Mouse (Mus musculus) midbrain, embryonic 11.5 days (tissue): ENCODE results near the gene Mars. TPM values are rescaled to one million over a fixed set of nuclear protein-coding genes. Genes with fewer than 3 reads are reported as not detected.
A peak's percentile ranks its signal among the peaks of the same experiment; 100 is the strongest.

Experiments used
- ATAC-seq: fragments of 200-750 bp; cut with Nextera tagmentation; 2 replicates; pipeline ENCODE4 v1.8.0; 2017; ENCODE audit warnings: moderate TSS enrichment, moderate library complexity; ENCODE audit not compliant: low FRiP score
- DNase-seq: peaks from one replicate; pipeline ENCODE4 v3.0.0; 2015; ENCODE audit warnings: low spot score; ENCODE audit errors: missing footprints
- H3K27ac ChIP-seq: fragments of 300-500 bp; sonication (generic); 2 replicates; pipeline ENCODE4 v1.5.1; 2014; ENCODE audit warnings: low read depth, low read length
- H3K27me3 ChIP-seq: fragments of 300-500 bp; sonication (generic); 2 replicates; pipeline ENCODE4 v1.6.1; 2014; ENCODE audit warnings: mild to moderate bottlenecking, low read length, moderate library complexity, mixed read lengths; ENCODE audit not compliant: control insufficient read depth, insufficient read depth
- H3K36me3 ChIP-seq: fragments of 300-500 bp; sonication (generic); 2 replicates; pipeline ENCODE4 v1.6.1; 2014; ENCODE audit warnings: mild to moderate bottlenecking, low read length, moderate library complexity, mixed read lengths; ENCODE audit not compliant: control insufficient read depth, insufficient read depth
- H3K4me1 ChIP-seq: fragments of 300-500 bp; sonication (generic); 2 replicates; pipeline ENCODE4 v1.6.1; 2014; ENCODE audit warnings: low read length; ENCODE audit not compliant: control insufficient read depth, insufficient read depth
- H3K4me2 ChIP-seq: fragments of 300-500 bp; sonication (generic); 2 replicates; pipeline ENCODE4 v1.6.1; 2014; ENCODE audit warnings: mild to moderate bottlenecking, moderate library complexity
- H3K4me3 ChIP-seq: fragments of 300-500 bp; sonication (generic); 2 replicates; pipeline ENCODE4 v1.5.1; 2014; ENCODE audit warnings: low read depth, low read length
- H3K9ac ChIP-seq: fragments of 300-500 bp; sonication (generic); 2 replicates; pipeline ENCODE4 v1.6.1; 2014; ENCODE audit warnings: low read length
- H3K9me3 ChIP-seq: fragments of 300-500 bp; sonication (generic); 2 replicates; pipeline ENCODE4 v1.6.1; 2016; ENCODE audit warnings: low read length; ENCODE audit not compliant: control insufficient read depth
- WGBS: fragments of 180-500 bp; shearing (Covaris S2); extraction: QIAGEN DNeasy Blood & Tissue Kit; methylation state at CpG from one replicate; pipeline ENCODE4 v1.1.7; 2014; 5-methylcytosine and 5-hydroxymethylcytosine counted together
- polyA plus RNA-seq: library from polyadenylated mRNA; unstranded; fragments of >200 nt; fragmentation: Nextera tagmentation; extraction: Ambion mirVana; gene quantifications from 2 replicates; pipeline ENCODE4 v1.2.1, GENCODE M21; 2014

Mars gene
- polyA plus RNA-seq, 1 experiment from 2014 or later: 185 TPM

DNA sequence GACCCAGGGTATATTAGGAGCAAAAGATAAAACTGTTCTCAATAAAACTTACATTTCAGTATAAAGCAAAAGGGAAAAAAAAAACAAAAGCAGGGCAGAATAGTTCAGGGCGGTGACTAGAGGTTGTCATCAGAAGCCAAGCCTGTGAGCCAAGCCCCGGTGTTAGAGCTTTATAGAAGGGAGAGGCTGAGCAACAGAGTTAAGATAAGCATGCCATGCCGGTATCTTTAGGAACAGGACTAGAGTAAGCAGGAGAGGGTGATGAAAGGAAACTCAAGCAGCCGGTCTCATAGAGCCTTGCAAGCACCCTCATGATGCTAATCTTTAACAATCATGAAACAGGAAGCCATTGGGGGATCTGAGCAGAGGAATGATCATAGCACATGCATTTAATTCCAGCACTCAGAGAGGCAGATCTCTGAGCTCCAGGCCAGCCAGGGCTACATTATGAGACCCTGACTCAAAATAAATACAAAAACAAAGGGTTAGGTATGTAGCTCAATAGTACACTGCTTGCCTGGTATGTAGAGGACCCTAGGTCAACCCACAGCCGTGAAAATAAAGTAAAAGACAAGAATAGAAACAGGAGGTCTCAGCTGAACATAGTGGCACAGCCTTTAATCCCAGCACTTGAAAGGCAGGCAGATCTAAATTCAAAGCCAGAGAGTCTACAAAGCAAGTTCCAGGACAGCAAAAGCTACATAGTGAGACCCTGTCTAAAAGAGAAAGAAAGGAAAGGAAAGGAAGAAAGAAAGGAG is 19.5 kb downstream of the Mars start:
- Histone ChIP-seq H3K4me3 (peak overlapping the region; percentile 64), H3K27me3 (no peaks in the 10 kb centered on the region), H3K9ac (peak overlapping the region; percentile 53), H3K27ac (0 out of 2 replicates have a peak overlapping the region, but pooled peaks have one; percentile 42), H3K9me3 (no peaks in the 10 kb centered on the region), H3K4me1 (peaks cover 29% of the 10 kb centered on the region), H3K4me2 (peak overlapping the region; percentile 93), H3K36me3 (peaks cover 24% of the 10 kb centered on the region)
- 60% methylated on average over 5 of the region's 5 CpGs for WGBS
- no peak for ATAC-seq
- no peak for DNase-seq

DNA sequence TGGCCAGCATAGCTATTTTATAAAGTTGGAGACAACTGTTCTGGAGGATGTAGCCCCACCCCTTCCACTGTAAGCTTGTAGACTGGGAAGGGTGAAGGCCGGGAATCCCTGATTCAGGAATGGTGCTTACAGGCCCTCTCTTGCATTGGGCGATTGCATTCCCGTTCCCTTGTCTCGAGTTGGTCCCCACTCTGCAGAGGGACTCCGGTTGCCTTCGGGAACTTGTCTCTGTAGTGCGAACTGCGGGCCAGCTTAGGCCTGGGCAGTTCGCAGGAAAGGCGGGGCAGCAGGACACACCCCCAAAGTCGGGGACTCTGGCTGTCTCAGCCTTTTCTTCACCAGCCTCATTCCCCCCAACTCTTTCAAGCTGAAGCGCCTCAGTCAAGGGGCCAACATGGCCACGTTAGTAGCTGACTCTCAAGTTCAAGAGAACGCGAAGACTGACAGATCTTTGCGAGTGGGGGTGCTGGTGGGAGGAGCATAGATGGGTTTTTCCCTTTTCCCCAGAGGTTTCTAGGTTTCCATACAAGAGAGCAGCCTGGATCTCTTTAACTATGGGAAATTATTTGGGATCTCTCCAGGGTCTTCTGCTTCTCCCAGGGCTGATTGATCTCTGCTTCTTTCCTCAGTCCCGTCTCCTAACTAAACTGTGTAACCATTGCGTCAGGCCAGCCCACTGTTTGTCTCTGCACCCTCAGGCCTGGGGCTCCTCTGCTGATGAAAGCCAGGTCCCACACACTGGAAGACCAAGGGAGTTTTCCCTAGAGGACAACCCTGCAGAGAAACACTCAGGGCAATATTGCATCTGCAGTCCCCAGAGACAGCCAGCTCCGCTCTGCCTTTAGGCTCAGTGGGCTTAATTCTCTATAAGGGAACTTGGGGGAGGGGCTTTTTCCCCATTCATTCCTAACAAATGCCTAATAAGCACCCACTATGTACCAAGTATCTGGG is 20.4 kb downstream of the Mars start:
- Histone ChIP-seq H3K4me3 (peak overlapping the region; percentile 64), H3K9me3 (no peaks in the 10 kb centered on the region), H3K9ac (peak overlapping the region; percentile 53), H3K4me1 (peaks cover 37% of the 10 kb centered on the region), H3K36me3 (peaks cover 19% of the 10 kb centered on the region), H3K27me3 (no peaks in the 10 kb centered on the region), H3K27ac (peak overlapping the region; percentile 42), H3K4me2 (peak overlapping the region; percentile 93)
- DNase-seq (peak; percentile 98), ATAC-seq (peak; percentile 41)
- WGBS: 3% methylated on average over 19 of the region's 19 CpGs

DNA sequence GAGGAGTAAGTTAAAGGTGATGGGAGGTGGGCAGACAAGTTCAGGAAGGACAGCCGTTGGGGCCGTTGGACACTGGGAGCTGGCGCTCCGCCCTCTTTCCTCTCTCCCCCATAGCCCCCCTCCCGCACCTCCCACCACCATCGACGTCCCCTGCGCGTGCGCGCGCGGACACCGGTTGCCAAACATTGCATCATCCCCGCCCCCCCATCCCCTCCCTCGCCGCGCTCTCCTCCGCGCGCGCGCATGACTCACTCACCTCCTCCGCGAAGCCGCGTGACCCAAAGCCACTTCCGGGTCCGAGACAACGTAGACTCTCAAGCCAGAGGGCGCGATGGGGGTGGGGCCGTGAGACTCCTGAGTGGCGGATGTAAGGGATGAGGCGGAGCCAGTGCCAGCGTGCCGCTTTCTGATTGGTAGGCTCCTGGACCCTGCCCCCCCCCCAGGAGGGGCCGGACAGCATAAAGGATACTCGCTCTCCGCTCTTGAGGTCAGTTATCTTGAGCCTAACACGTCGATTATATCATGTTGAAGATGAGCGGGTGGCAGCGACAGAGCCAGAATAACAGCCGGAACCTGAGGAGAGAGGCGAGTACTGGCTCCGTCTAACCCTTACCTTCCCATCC is 21.2 kb downstream of the Mars start:
- H3K4me3 ChIP-seq: peak overlapping the region; percentile 64
- peak overlapping the region; percentile 93 for H3K4me2 ChIP-seq
- peak overlapping the region; percentile 85 for H3K9ac ChIP-seq
- H3K36me3 ChIP-seq: peaks cover 13% of the 10 kb centered on the region
- ATAC-seq: peak; percentile 93
- H3K4me1 ChIP-seq: peaks cover 43% of the 10 kb centered on the region
- WGBS: under 1% methylated on average over 37 of the region's 47 CpGs
- no peaks in the 10 kb centered on the region for H3K27me3 ChIP-seq
- no peaks in the 10 kb centered on the region for H3K9me3 ChIP-seq
- H3K27ac ChIP-seq: peak overlapping the region; percentile 97
- peak; percentile 99 for DNase-seq

DNA sequence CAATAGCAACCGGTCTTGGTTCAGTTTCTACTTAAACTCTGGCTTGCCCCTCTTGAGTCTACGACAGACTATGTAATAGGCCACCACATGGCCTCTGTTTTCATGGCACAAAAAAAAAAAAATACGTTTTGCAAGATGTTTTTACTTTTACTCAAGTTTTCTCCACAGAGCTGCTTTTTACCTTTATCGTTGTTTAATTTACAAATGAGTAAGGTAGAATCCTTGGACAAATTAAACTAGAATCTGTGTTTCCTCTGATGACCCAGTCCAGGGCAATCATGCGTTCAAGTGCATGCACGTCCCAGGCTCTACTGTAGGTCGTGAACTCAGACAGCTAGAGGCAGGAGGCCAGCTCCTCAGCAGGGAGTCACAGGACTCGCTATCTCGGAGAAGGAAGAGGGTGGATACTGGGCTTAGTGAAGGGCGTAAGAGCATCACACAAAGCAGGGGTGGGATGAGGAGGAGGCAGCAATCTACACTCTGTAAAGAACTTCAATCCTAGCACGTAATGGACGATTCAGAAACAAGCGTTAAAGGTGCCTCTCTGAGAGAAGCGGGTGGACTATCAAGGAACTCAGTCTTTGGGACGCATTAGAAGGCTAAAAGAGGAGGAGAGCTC is 21.9 kb downstream of the Mars start:
- 2% methylated on average over 15 of the region's 15 CpGs for WGBS
- Histone ChIP-seq H3K9ac (peak overlapping the region; percentile 85), H3K4me3 (peak overlapping the region; percentile 64), H3K4me2 (peak overlapping the region; percentile 93), H3K27ac (peak overlapping the region; percentile 97), H3K36me3 (peaks cover 9% of the 10 kb centered on the region; the same call in 1 of the 2 replicates), H3K4me1 (peaks cover 45% of the 10 kb centered on the region), H3K9me3 (no peaks in the 10 kb centered on the region), H3K27me3 (no peaks in the 10 kb centered on the region)
- ATAC-seq (0 out of 2 replicates have a peak, but pooled peaks have one; percentile 1), DNase-seq (no peak)

DNA sequence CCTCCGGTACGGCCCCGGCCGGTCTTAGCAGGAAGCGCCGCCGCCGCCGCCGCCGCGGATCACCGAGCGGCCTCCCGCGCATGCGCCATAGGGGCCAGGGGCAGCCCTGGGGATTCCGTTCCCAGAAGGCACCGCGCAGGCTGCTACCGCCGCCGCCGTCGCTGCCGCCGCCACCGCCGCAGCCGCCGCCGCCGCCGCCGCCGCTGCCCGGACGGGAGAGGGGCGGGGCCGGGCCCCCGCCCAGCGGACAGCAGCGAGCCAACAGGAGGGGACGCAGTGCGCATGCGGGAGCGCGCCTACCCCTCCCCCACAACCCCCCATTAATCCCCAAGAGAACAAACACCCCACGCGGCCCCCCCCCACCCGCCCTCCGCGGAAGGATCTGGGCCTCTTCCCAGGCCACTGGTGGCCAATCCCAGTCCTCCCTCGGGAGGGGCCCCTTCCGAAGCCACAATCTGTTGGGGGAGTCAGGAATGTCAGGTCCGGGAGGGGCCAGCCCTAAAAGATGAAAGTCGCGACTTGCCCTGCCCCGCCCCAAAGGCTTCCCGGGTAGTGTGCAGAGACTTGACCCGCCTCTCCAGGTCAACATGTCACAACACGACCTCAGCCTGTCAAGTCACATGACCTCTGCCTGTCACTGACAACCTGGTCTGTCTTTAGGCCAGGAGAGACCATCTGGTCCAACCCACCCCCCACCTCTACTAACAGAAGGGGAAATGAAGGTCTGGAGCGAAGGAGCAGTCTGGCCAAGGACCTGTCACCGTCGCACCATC is 22.6 kb downstream of the Mars start, which contains the start of gene Mbd6:
Mbd6 (minus strand) TSS at position 219 of the 773 bp plus-strand sequence.
- Histone ChIP-seq H3K9me3 (no peaks in the 10 kb centered on the region), H3K4me2 (peak within 1 kb of the TSS; percentile 93), H3K4me1 (peaks cover 45% of the 10 kb centered on the region), H3K27me3 (no peaks in the 10 kb centered on the region), H3K27ac (peak within 1 kb of the TSS; percentile 97), H3K9ac (peak within 1 kb of the TSS; percentile 85), H3K36me3 (peaks cover 11% of the 10 kb centered on the region; the same call in 1 of the 2 replicates), H3K4me3 (peak within 1 kb of the TSS; percentile 64)
- DNase-seq: peak; percentile 99
- peak; percentile 31 for ATAC-seq
- 0% methylated on average over 49 of the region's 65 CpGs for WGBS

DNA sequence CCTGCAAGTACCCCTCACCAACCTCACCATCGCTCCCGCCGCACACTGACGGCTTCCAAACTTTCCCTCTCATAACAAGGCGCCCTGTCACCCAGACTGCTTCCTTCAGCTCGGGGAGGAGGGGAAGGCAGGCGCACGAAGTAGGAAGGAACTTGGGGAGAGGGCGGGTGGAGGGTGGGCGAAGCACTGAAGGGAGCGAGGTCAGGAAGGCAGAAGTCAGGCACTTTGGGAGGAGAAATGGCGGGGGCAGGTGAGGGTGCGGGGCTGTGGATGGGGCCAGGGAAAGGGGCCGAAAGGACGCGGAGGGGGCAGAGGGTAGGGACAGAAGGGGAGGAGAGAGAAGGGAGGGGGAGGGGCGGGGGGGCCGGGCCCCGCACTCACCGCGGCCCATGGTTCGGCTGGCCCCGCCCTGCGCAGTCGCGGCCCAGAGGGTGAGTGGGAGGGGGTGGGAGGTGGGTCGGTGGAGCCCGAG is 23.2 kb downstream of the Mars start:
- H3K4me1 ChIP-seq: peaks cover 45% of the 10 kb centered on the region
- peak overlapping the region; percentile 97 for H3K27ac ChIP-seq
- WGBS: 1% methylated on average over 17 of the region's 28 CpGs
- H3K4me3 ChIP-seq: peak overlapping the region; percentile 64
- H3K4me2 ChIP-seq: peak overlapping the region; percentile 93
- peak overlapping the region; percentile 85 for H3K9ac ChIP-seq
- ATAC-seq (peak; percentile 18; the same call in 1 of the 2 replicates), DNase-seq (no peak)
- no peaks in the 10 kb centered on the region for H3K9me3 ChIP-seq
- H3K27me3 ChIP-seq: no peaks in the 10 kb centered on the region
- H3K36me3 ChIP-seq: peaks cover 15% of the 10 kb centered on the region

DNA sequence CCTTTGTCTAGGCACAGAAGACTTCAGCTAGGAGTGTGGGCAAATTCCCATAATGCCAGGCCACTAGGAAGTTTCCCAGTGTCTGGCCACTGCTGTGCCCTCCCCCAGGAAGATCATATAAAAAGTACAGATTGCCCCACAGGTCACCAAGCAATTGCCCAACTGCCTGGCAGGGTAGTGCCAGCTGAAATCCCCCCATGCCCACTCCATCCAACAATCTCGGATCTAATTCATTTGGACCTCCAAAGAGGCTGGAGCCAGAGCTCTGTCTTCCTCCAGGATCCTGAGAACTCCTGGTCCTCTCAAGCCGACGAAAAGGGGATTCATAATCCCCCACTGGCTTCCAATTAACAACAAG is 23.7 kb downstream of the Mars start:
- H3K4me1 ChIP-seq: peaks cover 45% of the 10 kb centered on the region

More for the DNA sequence above, 23.7 kb downstream of the Mars start:
- Histone ChIP-seq H3K36me3 (peaks cover 18% of the 10 kb centered on the region), H3K9me3 (no peaks in the 10 kb centered on the region), H3K9ac (peak overlapping the region; percentile 85), H3K27ac (peak overlapping the region; percentile 97), H3K4me2 (peak overlapping the region; percentile 93), H3K4me3 (peak overlapping the region; percentile 64), H3K27me3 (no peaks in the 10 kb centered on the region)
- 2% methylated on average over 3 of the region's 3 CpGs for WGBS
- no peak for ATAC-seq
- DNase-seq: no peak
